Mouse (Mus musculus) MEL (cell line): ENCODE measurements at regions not wholly inside any gene's neighbourhood (a gene's known extent, or its start where the extent isn't known, plus 50 kb on each side); places are given as distances from the start of the nearest gene placed in this dataset.

Experiments used
- DNase-seq: peaks from one replicate; pipeline ENCODE4 v3.0.0; 2011; ENCODE audit warnings: low read depth, low spot score
- H3K27ac ChIP-seq: 2 replicates; pipeline ENCODE4 v1.5.1; 2012; ENCODE audit warnings: low read depth, mild to moderate bottlenecking, control low read depth, low read length, moderate library complexity; ENCODE audit not compliant: control insufficient read depth
- H3K27me3 ChIP-seq, 2 experiments: fragments of 150-350 bp in 1 of 2; sonication (generic) in 1 of 2; 2 replicates each; pipeline ENCODE4 v1.6.1; 2012; ENCODE audit warnings: low read length in 2 of 2, mild to moderate bottlenecking in 2 of 2, improper control_type of control experiment in 1 of 2, moderate library complexity in 1 of 2; ENCODE audit not compliant: insufficient read depth in 2 of 2, control insufficient read depth in 1 of 2
- H3K36me3 ChIP-seq, 2 experiments: 2 replicates each; pipeline ENCODE4 v1.6.1; 2012 to 2014; ENCODE audit warnings: low read length in 2 of 2, improper control_type of control experiment in 1 of 2, inconsistent platforms in 1 of 2, mild to moderate bottlenecking in 1 of 2; ENCODE audit not compliant: insufficient read depth in 2 of 2, control insufficient read depth in 1 of 2
- H3K4me1 ChIP-seq, 2 experiments: fragments of 150-350 bp in 1 of 2; sonication (generic) in 1 of 2; 2 replicates each; pipeline ENCODE4 v1.6.1; 2012; ENCODE audit warnings: low read length in 2 of 2, improper control_type of control experiment in 1 of 2, mild to moderate bottlenecking in 1 of 2; ENCODE audit not compliant: insufficient read depth in 2 of 2, control insufficient read depth in 1 of 2
- H3K4me3 ChIP-seq, 2 experiments: fragments of 150-350 bp in 1 of 2; sonication (generic) in 1 of 2; 2 replicates each; pipeline ENCODE4 v1.5.1; 2012; ENCODE audit warnings: low read depth in 2 of 2, low read length in 2 of 2, mild to moderate bottlenecking in 2 of 2, moderate library complexity in 2 of 2, control low read depth in 1 of 2, improper control_type of control experiment in 1 of 2; ENCODE audit not compliant: control insufficient read depth in 1 of 2, insufficient read depth in 1 of 2
- H3K79me2 ChIP-seq: 2 replicates; pipeline ENCODE4 v1.6.1; 2012; ENCODE audit warnings: mild to moderate bottlenecking, low read length, moderate library complexity; ENCODE audit not compliant: control insufficient read depth, poor library complexity, insufficient read depth
- H3K9ac ChIP-seq: 2 replicates; pipeline ENCODE4 v1.6.1; 2012; ENCODE audit warnings: low read depth, mild to moderate bottlenecking, control low read depth, low read length, moderate library complexity; ENCODE audit not compliant: control insufficient read depth, poor library complexity, severe bottlenecking
- H3K9me3 ChIP-seq: fragments of 150-350 bp; sonication (generic); replicated peaks from 2 replicates; pipeline ENCODE4 v1.6.1; 2012; ENCODE audit warnings: mild to moderate bottlenecking, low read length, improper control_type of control experiment, moderate library complexity; ENCODE audit not compliant: insufficient read depth
- CHD2 ChIP-seq: IDR thresholded peaks from 2 replicates; pipeline ENCODE4 v1.6.1; 2011; ENCODE audit warnings: low read length, improper control_type of control experiment
- GATA1 ChIP-seq: IDR thresholded peaks from 2 replicates; pipeline ENCODE4 v1.6.1; 2011; ENCODE audit warnings: low read depth, low read length, improper control_type of control experiment
- KAT2A ChIP-seq: conservative IDR thresholded peaks from 2 replicates; pipeline ENCODE4 v1.6.1; 2012; ENCODE audit warnings: low read depth, low read length, improper control_type of control experiment, inconsistent platforms
- NELFE ChIP-seq: IDR thresholded peaks from 2 replicates; pipeline ENCODE4 v1.6.1; 2011; ENCODE audit warnings: low read depth, low read length, improper control_type of control experiment
- POLR2A ChIP-seq, 2 experiments: IDR thresholded peaks; 2 replicates each; pipeline ENCODE4 v1.6.1; 2011 to 2012; ENCODE audit warnings: low read length in 2 of 2, mild to moderate bottlenecking in 2 of 2, control low read depth in 1 of 2, improper control_type of control experiment in 1 of 2, low read depth in 1 of 2, moderate library complexity in 1 of 2; ENCODE audit not compliant: control insufficient read depth in 1 of 2, insufficient read depth in 1 of 2, poor library complexity in 1 of 2
- POLR2AphosphoS2 ChIP-seq: IDR thresholded peaks from 2 replicates; pipeline ENCODE4 v1.6.1; 2011; ENCODE audit warnings: low read length, improper control_type of control experiment
- RCOR1 ChIP-seq: IDR thresholded peaks from 2 replicates; pipeline ENCODE4 v1.6.1; 2012; ENCODE audit warnings: low read depth, mild to moderate bottlenecking, inconsistent platforms, low read length, improper control_type of control experiment
- SIN3A ChIP-seq: IDR thresholded peaks from 2 replicates; pipeline ENCODE4 v1.6.1; 2012; ENCODE audit warnings: low read length, improper control_type of control experiment, inconsistent platforms
- SMC3 ChIP-seq: IDR thresholded peaks from 2 replicates; pipeline ENCODE4 v1.6.1; 2011; ENCODE audit warnings: low read depth, low read length, improper control_type of control experiment
- TCF12 ChIP-seq: IDR thresholded peaks from 2 replicates; pipeline ENCODE4 v1.6.1; 2014; ENCODE audit warnings: low read depth, mild to moderate bottlenecking, inconsistent platforms, low read length, improper control_type of control experiment, moderate library complexity
- UBTF ChIP-seq: IDR thresholded peaks from 2 replicates; pipeline ENCODE4 v1.6.1; 2012; ENCODE audit warnings: low read depth, mild to moderate bottlenecking, inconsistent platforms, low read length, improper control_type of control experiment, moderate library complexity, borderline replicate concordance; ENCODE audit not compliant: insufficient read depth
- ZKSCAN1 ChIP-seq: IDR thresholded peaks from 2 replicates; pipeline ENCODE4 v1.6.1; 2012; ENCODE audit warnings: low read depth, mild to moderate bottlenecking, inconsistent platforms, low read length, improper control_type of control experiment, moderate library complexity

- Histone ChIP-seq H3K79me2 (no peaks in the 10 kb centered on the region), H3K27ac (no peak overlapping the region), H3K4me3 (no peak overlapping the region), H3K4me1 (no peaks in the 10 kb centered on the region), H3K36me3 (no peaks in the 10 kb centered on the region), H3K27me3 (no peaks in the 10 kb centered on the region), H3K9ac (no peak overlapping the region), H3K9me3 (no peaks in the 10 kb centered on the region)
- TF ChIP-seq CHD2 (no peak), SMC3 (no peak), NELFE (no peak), RCOR1 (no peak), POLR2A (IDR thresholded peaks at IDR 0.05; ENCODE audit: control insufficient read depth in 1 of 2, insufficient read depth in 1 of 2, low read depth in 1 of 2, low read length in 2 of 2, poor library complexity in 1 of 2) (no peak), UBTF (no peak), GATA1 (no peak)
- DNase-seq: no peak
These were observed 575.1 kb upstream of the Itga1 start for GRCm38 (mm10) chr13:115676836-115677235.

GRCm38 (mm10) chr13:115673729-115674128, 572.0 kb upstream of the Itga1 start:
- Histone ChIP-seq H3K79me2 (no peaks in the 10 kb centered on the region), H3K9ac (no peak overlapping the region), H3K9me3 (no peaks in the 10 kb centered on the region), H3K4me1 (no peaks in the 10 kb centered on the region), H3K27ac (no peak overlapping the region), H3K27me3 (no peaks in the 10 kb centered on the region), H3K4me3 (no peak overlapping the region), H3K36me3 (no peaks in the 10 kb centered on the region)
- DNase-seq: no peak
- TF ChIP-seq SIN3A: no peak
- no peak for TF ChIP-seq KAT2A
- TF ChIP-seq POLR2AphosphoS2: no peak
- no peak for TF ChIP-seq TCF12

GRCm38 (mm10) chr13:115671685-115672084, 569.9 kb upstream of the Itga1 start:
- H3K4me1 ChIP-seq: no peaks in the 10 kb centered on the region
- H3K9me3 ChIP-seq: no peaks in the 10 kb centered on the region
- H3K27me3 ChIP-seq: no peaks in the 10 kb centered on the region
- TF ChIP-seq POLR2A (IDR thresholded peaks at IDR 0.05; ENCODE audit: control insufficient read depth in 1 of 2, insufficient read depth in 1 of 2, low read depth in 1 of 2, low read length in 2 of 2, poor library complexity in 1 of 2): no peak
- TF ChIP-seq ZKSCAN1: no peak
- H3K27ac ChIP-seq: no peak overlapping the region
- no peaks in the 10 kb centered on the region for H3K36me3 ChIP-seq
- no peak for DNase-seq
- no peak overlapping the region for H3K9ac ChIP-seq
- no peak overlapping the region for H3K4me3 ChIP-seq
- H3K79me2 ChIP-seq: no peaks in the 10 kb centered on the region
